Mouse (Mus musculus) midbrain, embryonic 11.5 days (tissue): ENCODE data around the gene Tomm20. TPM values are rescaled to one million over a fixed set of nuclear protein-coding genes. Genes with fewer than 3 reads are reported as not detected.
A peak's percentile ranks its signal among the peaks of the same experiment; 100 is the strongest.
"Not testable (repeated sequence)": the region's sequence is repeated elsewhere in the genome, so short reads cannot be mapped to it uniquely, and the experiment has no call there.

Experiments
- ATAC-seq: fragments of 200-750 bp; cut with Nextera tagmentation; 2 replicates; pipeline ENCODE4 v1.8.0; 2017; ENCODE audit warnings: moderate TSS enrichment, moderate library complexity; ENCODE audit not compliant: low FRiP score
- DNase-seq: peaks from one replicate; pipeline ENCODE4 v3.0.0; 2015; ENCODE audit warnings: low spot score; ENCODE audit errors: missing footprints
- H3K27ac ChIP-seq: fragments of 300-500 bp; sonication (generic); 2 replicates; pipeline ENCODE4 v1.5.1; 2014; ENCODE audit warnings: low read depth, low read length
- H3K27me3 ChIP-seq: fragments of 300-500 bp; sonication (generic); 2 replicates; pipeline ENCODE4 v1.6.1; 2014; ENCODE audit warnings: mild to moderate bottlenecking, low read length, moderate library complexity, mixed read lengths; ENCODE audit not compliant: control insufficient read depth, insufficient read depth
- H3K36me3 ChIP-seq: fragments of 300-500 bp; sonication (generic); 2 replicates; pipeline ENCODE4 v1.6.1; 2014; ENCODE audit warnings: mild to moderate bottlenecking, low read length, moderate library complexity, mixed read lengths; ENCODE audit not compliant: control insufficient read depth, insufficient read depth
- H3K4me1 ChIP-seq: fragments of 300-500 bp; sonication (generic); 2 replicates; pipeline ENCODE4 v1.6.1; 2014; ENCODE audit warnings: low read length; ENCODE audit not compliant: control insufficient read depth, insufficient read depth
- H3K4me2 ChIP-seq: fragments of 300-500 bp; sonication (generic); 2 replicates; pipeline ENCODE4 v1.6.1; 2014; ENCODE audit warnings: mild to moderate bottlenecking, moderate library complexity
- H3K4me3 ChIP-seq: fragments of 300-500 bp; sonication (generic); 2 replicates; pipeline ENCODE4 v1.5.1; 2014; ENCODE audit warnings: low read depth, low read length
- H3K9ac ChIP-seq: fragments of 300-500 bp; sonication (generic); 2 replicates; pipeline ENCODE4 v1.6.1; 2014; ENCODE audit warnings: low read length
- H3K9me3 ChIP-seq: fragments of 300-500 bp; sonication (generic); 2 replicates; pipeline ENCODE4 v1.6.1; 2016; ENCODE audit warnings: low read length; ENCODE audit not compliant: control insufficient read depth
- WGBS: fragments of 180-500 bp; shearing (Covaris S2); extraction: QIAGEN DNeasy Blood & Tissue Kit; methylation state at CpG from one replicate; pipeline ENCODE4 v1.1.7; 2014; 5-methylcytosine and 5-hydroxymethylcytosine counted together
- polyA plus RNA-seq: library from polyadenylated mRNA; unstranded; fragments of >200 nt; fragmentation: Nextera tagmentation; extraction: Ambion mirVana; gene quantifications from 2 replicates; pipeline ENCODE4 v1.2.1, GENCODE M21; 2014

Tomm20 gene
- polyA plus RNA-seq, result 239 and 240 TPM in 2 replicates

GRCm38 (mm10) chr8:126945730-126946163, at the start of gene Tomm20:
Gene Tomm20 (minus strand): TSS chr8:126945844.
- DNase-seq (peak; percentile 100), ATAC-seq (peak; percentile 95)
- H3K9ac ChIP-seq, result peak within 1 kb of the TSS; percentile 87
- H3K4me2 ChIP-seq, result peak within 1 kb of the TSS; percentile 92
- WGBS, result under 1% methylated on average over 48 of the region's 48 CpGs
- no peaks in the 10 kb centered on the region for H3K9me3 ChIP-seq
- H3K4me1 ChIP-seq, result peaks cover 11% of the 10 kb centered on the region
- H3K36me3 ChIP-seq, result no peaks in the 10 kb centered on the region; the same call in 1 of the 2 replicates
- H3K4me3 ChIP-seq, result peak within 1 kb of the TSS; percentile 88
- no peaks in the 10 kb centered on the region for H3K27me3 ChIP-seq
- H3K27ac ChIP-seq, result peak within 1 kb of the TSS; percentile 67

DNA sequence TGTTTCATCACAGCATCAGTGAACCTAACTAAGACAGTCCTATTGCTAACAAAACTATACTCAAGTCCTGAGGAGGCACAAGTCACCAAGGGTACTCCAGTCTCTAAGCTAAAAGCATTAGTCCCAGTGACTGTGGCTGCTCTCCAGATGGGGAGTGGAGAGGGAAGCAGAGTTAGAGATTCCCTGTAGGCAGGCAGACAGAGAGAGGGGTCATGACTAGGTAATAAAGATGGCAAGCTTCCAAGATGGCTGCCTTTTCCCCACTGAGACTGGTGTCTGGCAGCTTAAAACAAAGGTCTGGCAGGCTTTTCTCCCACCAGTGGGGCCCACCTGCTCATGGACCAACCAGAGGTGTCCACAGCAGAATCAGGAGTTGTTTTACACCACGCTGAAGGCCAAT, 48.9 kb upstream of the Tomm20 start:
- H3K4me2 ChIP-seq, result no peak overlapping the region
- WGBS, result 60% methylated on average over 1 of the region's 1 CpGs
- H3K9me3 ChIP-seq, result no peaks in the 10 kb centered on the region
- H3K9ac ChIP-seq, result no peak overlapping the region
- H3K27me3 ChIP-seq, result no peaks in the 10 kb centered on the region
- no peaks in the 10 kb centered on the region for H3K36me3 ChIP-seq
- H3K4me1 ChIP-seq, result no peaks in the 10 kb centered on the region
- DNase-seq (peak; percentile 67), ATAC-seq (no peak)
- no peak overlapping the region for H3K4me3 ChIP-seq
- no peak overlapping the region for H3K27ac ChIP-seq

DNA sequence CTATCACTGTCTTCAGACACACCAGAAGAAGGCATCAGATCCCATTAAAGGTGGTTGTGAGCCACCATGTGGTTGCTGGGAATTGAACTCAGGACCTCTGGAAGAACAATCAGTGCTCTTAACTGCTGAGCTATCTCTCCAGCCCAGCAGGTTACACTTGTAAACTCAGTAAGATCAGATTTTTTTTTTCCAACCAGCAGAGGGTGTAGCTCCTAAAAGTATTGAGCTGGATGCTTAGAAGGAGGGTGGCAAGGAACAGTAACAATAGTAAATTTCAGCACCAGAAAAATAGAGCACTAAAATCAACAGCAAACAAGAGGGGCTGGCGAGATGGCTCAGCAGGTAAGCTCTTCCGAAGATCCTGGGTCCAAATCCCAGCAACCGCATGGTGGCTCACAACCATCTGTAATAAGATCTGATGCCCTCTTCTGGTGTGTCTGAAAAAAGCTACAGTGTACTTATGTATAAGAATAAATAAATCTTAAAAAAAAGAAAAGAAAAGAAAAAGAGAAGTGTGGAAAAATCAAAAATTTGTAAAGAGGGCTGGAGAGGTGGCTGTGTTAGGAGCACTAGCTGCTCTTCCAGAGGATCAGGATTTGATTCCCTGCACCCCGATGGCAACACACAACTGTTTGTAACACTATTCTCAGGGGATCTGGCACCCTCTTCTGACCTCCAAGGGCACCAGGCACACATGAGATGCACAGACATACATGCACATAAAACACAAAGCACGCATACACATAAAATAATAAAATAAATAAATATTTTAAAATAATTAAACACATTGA, 43.9 kb upstream of the Tomm20 start:
- H3K27me3 ChIP-seq, result no peaks in the 10 kb centered on the region
- no peaks in the 10 kb centered on the region for H3K4me1 ChIP-seq
- H3K27ac ChIP-seq, result no peak overlapping the region
- DNase-seq (peak; percentile 57), ATAC-seq (no peak)
- H3K4me3 ChIP-seq, result no peak overlapping the region
- H3K4me2 ChIP-seq, result no peak overlapping the region
- no peaks in the 10 kb centered on the region for H3K36me3 ChIP-seq
- H3K9me3 ChIP-seq, result no peaks in the 10 kb centered on the region
- no peak overlapping the region for H3K9ac ChIP-seq
- 72% methylated on average over 5 of the region's 5 CpGs for WGBS

- Histone ChIP-seq H3K4me1 (no peaks in the 10 kb centered on the region), H3K36me3 (no peaks in the 10 kb centered on the region), H3K4me3 (no peak overlapping the region), H3K9ac (no peak overlapping the region), H3K27me3 (no peaks in the 10 kb centered on the region), H3K4me2 (no peak overlapping the region), H3K9me3 (no peaks in the 10 kb centered on the region), H3K27ac (no peak overlapping the region)
- ATAC-seq, result no peak
- peak; percentile 83 for DNase-seq
- whole genome bisulfite sequencing, result 61% methylated on average over 16 of the region's 16 CpGs
Observed at GRCm38 (mm10) chr8:126988346-126989006, 42.8 kb upstream of the Tomm20 start.

DNA sequence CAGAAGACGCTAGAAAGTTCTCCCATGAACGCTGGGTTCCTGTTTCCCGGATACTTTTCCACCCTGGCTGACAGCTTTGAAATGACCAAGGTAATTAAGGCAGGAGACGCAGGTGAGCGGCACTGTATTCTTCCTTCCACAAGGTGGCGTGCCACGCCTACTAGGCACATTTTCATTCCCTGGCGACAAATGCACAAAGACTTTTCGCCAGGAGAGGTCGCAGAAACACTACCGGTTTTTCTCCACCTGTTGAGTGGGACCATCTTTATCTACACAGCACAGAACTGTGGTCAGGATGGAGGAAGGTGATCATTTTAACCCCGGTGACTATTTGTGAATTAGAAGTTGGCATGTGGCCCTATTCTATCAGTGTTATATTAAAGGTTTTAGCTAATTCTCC, 40.9 kb upstream of the Tomm20 start:
- DNase-seq, result peak; percentile 97
- no peaks in the 10 kb centered on the region for H3K4me1 ChIP-seq
- H3K27me3 ChIP-seq, result no peaks in the 10 kb centered on the region
- H3K4me2 ChIP-seq, result no peak overlapping the region
- H3K27ac ChIP-seq, result no peak overlapping the region
- H3K9ac ChIP-seq, result no peak overlapping the region
- no peaks in the 10 kb centered on the region for H3K36me3 ChIP-seq
- WGBS, result 4% methylated on average over 12 of the region's 12 CpGs
- ATAC-seq, result peak; percentile 64
- no peak overlapping the region for H3K4me3 ChIP-seq
- H3K9me3 ChIP-seq, result no peaks in the 10 kb centered on the region

DNA sequence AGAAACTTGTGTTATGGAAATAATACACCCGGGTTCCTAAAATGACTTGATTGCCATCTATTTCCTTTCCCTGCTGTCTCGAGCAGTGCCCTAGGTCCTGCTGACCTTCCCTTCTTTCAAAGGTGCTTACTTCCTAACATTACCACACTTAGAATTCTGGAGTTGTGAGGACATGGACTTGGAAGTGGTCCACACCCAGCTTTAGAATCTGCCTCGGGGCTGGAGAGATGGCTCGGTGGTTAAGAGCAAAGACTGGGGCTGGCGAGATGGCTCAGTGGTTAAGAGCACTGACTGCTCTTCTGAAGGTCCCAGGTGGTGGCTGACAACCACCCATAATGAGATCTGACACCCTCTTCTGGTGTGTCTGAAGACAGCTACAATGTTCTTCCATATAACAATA, 34.4 kb upstream of the Tomm20 start:
- no peaks in the 10 kb centered on the region for H3K36me3 ChIP-seq
- H3K9me3 ChIP-seq, result no peaks in the 10 kb centered on the region
- DNase-seq (peak; percentile 41), ATAC-seq (no peak)
- 79% methylated on average over 5 of the region's 5 CpGs for WGBS
- H3K4me2 ChIP-seq, result no peak overlapping the region
- no peak overlapping the region for H3K27ac ChIP-seq
- no peak overlapping the region for H3K9ac ChIP-seq
- 0 out of 2 replicates have a peak, but pooled peaks cover 2% of the 10 kb centered on the region for H3K27me3 ChIP-seq
- no peaks in the 10 kb centered on the region for H3K4me1 ChIP-seq
- no peak overlapping the region for H3K4me3 ChIP-seq

GRCm38 (mm10) chr8:126979091-126979920, 33.7 kb upstream of the Tomm20 start:
- H3K4me3 ChIP-seq, result peak overlapping the region; percentile 11; the same call in 1 of the 2 replicates
- H3K27ac ChIP-seq, result no peak overlapping the region
- WGBS, result 29% methylated on average over 27 of the region's 27 CpGs
- H3K9me3 ChIP-seq, result no peaks in the 10 kb centered on the region
- H3K9ac ChIP-seq, result no peak overlapping the region
- H3K4me2 ChIP-seq, result peak overlapping the region; percentile 8; the same call in 1 of the 2 replicates
- DNase-seq (peak; percentile 90), ATAC-seq (no peak)
- no peaks in the 10 kb centered on the region for H3K36me3 ChIP-seq
- H3K27me3 ChIP-seq, result 0 out of 2 replicates have a peak, but pooled peaks cover 2% of the 10 kb centered on the region
- no peaks in the 10 kb centered on the region for H3K4me1 ChIP-seq

DNA sequence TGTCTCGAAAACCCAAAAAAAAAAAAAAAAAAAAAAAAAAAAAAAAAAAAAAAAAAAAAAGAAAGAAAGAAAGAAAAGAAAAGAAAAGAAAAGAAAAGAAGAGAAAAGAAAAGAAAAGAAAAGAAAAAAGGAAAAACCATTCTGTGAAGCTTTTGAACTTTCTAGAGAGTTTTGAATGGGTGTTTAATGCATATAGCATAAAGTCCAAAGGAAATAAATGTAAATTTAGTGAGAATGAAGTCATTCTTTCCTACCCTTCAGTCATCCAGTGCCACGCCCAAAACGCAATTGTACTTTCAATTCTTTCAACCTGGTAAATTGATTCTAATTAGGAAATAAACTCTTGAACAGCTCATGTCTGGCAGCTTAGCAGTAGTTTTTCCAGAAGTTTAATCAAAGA, 32.9 kb upstream of the Tomm20 start:
- H3K9ac ChIP-seq, H3K4me3 ChIP-seq, H3K9me3 ChIP-seq, DNase-seq, ATAC-seq, H3K27ac ChIP-seq, H3K36me3 ChIP-seq, H3K27me3 ChIP-seq, H3K4me1 ChIP-seq, H3K4me2 ChIP-seq: not testable (repeated sequence)
- 57% methylated on average over 2 of the region's 3 CpGs for WGBS
